Mouse (Mus musculus) cerebellum, adult 11-12 months (tissue): ENCODE data around the gene Ascc1.

Experiments used
- DNase-seq: peaks from one replicate; pipeline ENCODE4 v3.0.0; 2022

The Ascc1 gene

GRCm38 (mm10) chr10:60026759-60027395 lies 24.3 kb downstream of the Ascc1 start:
- DNase-seq: no peak

- DNase-seq: no peak
Observed at GRCm38 (mm10) chr10:60027619-60028084, 25.0 kb downstream of the Ascc1 start.

GRCm38 (mm10) chr10:60028181-60028580 lies 25.6 kb downstream of the Ascc1 start:
- no peak for DNase-seq

- DNase-seq: no peak
Observed at GRCm38 (mm10) chr10:60028979-60029378, 26.4 kb downstream of the Ascc1 start.

- DNase-seq: no peak
Observed at GRCm38 (mm10) chr10:60029387-60029786, 26.8 kb downstream of the Ascc1 start.

- DNase-seq: no peak
Observed at GRCm38 (mm10) chr10:60031562-60031961, 29.0 kb downstream of the Ascc1 start.

GRCm38 (mm10) chr10:60031985-60032384 lies 29.4 kb downstream of the Ascc1 start:
- DNase-seq: no peak

- no peak for DNase-seq
Observed at GRCm38 (mm10) chr10:60032622-60033021, 30.0 kb downstream of the Ascc1 start.

- no peak for DNase-seq
Observed at GRCm38 (mm10) chr10:60033064-60033463, 30.5 kb downstream of the Ascc1 start.

- no peak for DNase-seq
Observed at GRCm38 (mm10) chr10:60034621-60035020, 32.0 kb downstream of the Ascc1 start.

- no peak for DNase-seq
Observed at GRCm38 (mm10) chr10:60035744-60036143, 33.1 kb downstream of the Ascc1 start.

- no peak for DNase-seq
Observed at GRCm38 (mm10) chr10:60042350-60042922, 39.8 kb downstream of the Ascc1 start.

- DNase-seq: peak; percentile 21
Observed at GRCm38 (mm10) chr10:60046696-60047095, 44.1 kb downstream of the Ascc1 start.

GRCm38 (mm10) chr10:60050581-60050980 lies 48.0 kb downstream of the Ascc1 start:
- DNase-seq: no peak

- DNase-seq: no peak
Observed at GRCm38 (mm10) chr10:60053073-60053472, 50.5 kb downstream of the Ascc1 start.

GRCm38 (mm10) chr10:60062173-60062572 lies 59.6 kb downstream of the Ascc1 start:
- no peak for DNase-seq

GRCm38 (mm10) chr10:60062931-60063330 lies 60.3 kb downstream of the Ascc1 start:
- no peak for DNase-seq

GRCm38 (mm10) chr10:60066524-60066923 lies 63.9 kb downstream of the Ascc1 start:
- DNase-seq: no peak

GRCm38 (mm10) chr10:60075159-60075558 lies 72.6 kb downstream of the Ascc1 start:
- DNase-seq: no peak

GRCm38 (mm10) chr10:60077226-60077625 lies 74.6 kb downstream of the Ascc1 start:
- no peak for DNase-seq

- no peak for DNase-seq
Observed at GRCm38 (mm10) chr10:60077736-60078560, 75.3 kb downstream of the Ascc1 start.

GRCm38 (mm10) chr10:60078561-60078917 lies 75.9 kb downstream of the Ascc1 start:
- DNase-seq: no peak

GRCm38 (mm10) chr10:60080171-60080570 lies 77.6 kb downstream of the Ascc1 start:
- no peak for DNase-seq

GRCm38 (mm10) chr10:60080601-60080981 lies 78.0 kb downstream of the Ascc1 start:
- no peak for DNase-seq
